8 mouse cellular contexts compared by ENCODE assay signal in the genomic region with DNA sequence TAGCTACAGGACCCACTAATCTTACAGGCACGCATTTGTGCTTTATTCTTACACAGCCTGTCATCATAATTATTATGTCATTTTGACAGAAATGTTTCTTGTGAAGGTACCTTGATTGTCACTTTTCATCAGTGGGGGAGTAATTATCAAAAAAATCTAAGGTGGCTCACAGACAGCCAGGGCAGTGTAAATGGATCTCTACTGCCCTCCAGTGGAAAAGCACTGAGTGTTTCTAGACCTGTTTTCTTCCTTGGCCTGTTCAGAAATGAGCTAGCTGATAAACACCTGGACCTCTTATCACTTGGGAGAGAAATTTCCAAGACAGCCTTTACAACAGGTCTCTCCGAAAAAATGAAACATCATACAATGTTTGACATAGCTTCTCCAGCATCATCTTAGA. TPM values are rescaled to one million over a fixed set of nuclear protein-coding genes. Genes with fewer than 3 reads are reported as not detected.
DNase-seq lines count a peak whose midpoint lies in the region; ATAC-seq and TF ChIP-seq lines count a peak whose summit lies in the region.

No protein-coding gene starts in this region.

- no peak for ATAC-seq in forebrain, embryonic 14.5 days
- ATAC-seq in forebrain, embryonic 13.5 days = no peak
- no peak for ATAC-seq in liver, embryonic 13.5 days (ENCODE audit: low read depth)
- ATAC-seq in liver, embryonic 11.5 days (replicated peaks; ENCODE audit: low FRiP score) = no peak

- no peaks in the 10 kb centered on the region for H3K36me3 ChIP-seq in forebrain, embryonic 14.5 days (ENCODE audit: control insufficient read depth, insufficient read depth, low read length)
- H3K36me3 ChIP-seq in forebrain, embryonic 13.5 days (ENCODE audit: poor library complexity, severe bottlenecking) = no peaks in the 10 kb centered on the region
- H3K36me3 ChIP-seq in liver, embryonic 13.5 days = no peaks in the 10 kb centered on the region
- no peaks in the 10 kb centered on the region for H3K36me3 ChIP-seq in liver, embryonic 11.5 days (ENCODE audit: control insufficient read depth, insufficient read depth, low read length)

- H3K27me3 ChIP-seq in forebrain, embryonic 14.5 days (replicated peaks; ENCODE audit: control insufficient read depth, insufficient read depth, low read length) = no peaks in the 10 kb centered on the region
- H3K27me3 ChIP-seq in forebrain, embryonic 13.5 days = no peaks in the 10 kb centered on the region
- H3K27me3 ChIP-seq in liver, embryonic 13.5 days = no peaks in the 10 kb centered on the region
- H3K27me3 ChIP-seq in liver, embryonic 11.5 days (replicated peaks; ENCODE audit: control insufficient read depth, insufficient read depth, low read length) = no peaks in the 10 kb centered on the region

- peak; percentile 75 for DNase-seq in forebrain, embryonic 14.5 days (ENCODE audit: low spot score)
- DNase-seq in liver, embryonic 13.5 days = peak; percentile 8
- no peak for DNase-seq in liver, embryonic 11.5 days (ENCODE audit: low spot score)
- DNase-seq in brain, embryonic 14.5 days (ENCODE audit: low read depth) = peak; percentile 78
- DNase-seq in lung, adult 2 months = no peak
- no peak for DNase-seq in urinary bladder, postnatal 4 days (ENCODE audit: low spot score in 2 of 2)
- no peak for DNase-seq in adrenal gland, postnatal 25 days

- H3K4me1 ChIP-seq in forebrain, embryonic 14.5 days (ENCODE audit: control insufficient read depth, insufficient read depth, low read length) = peaks cover 24% of the 10 kb centered on the region
- H3K4me1 ChIP-seq in forebrain, embryonic 13.5 days = peaks cover 35% of the 10 kb centered on the region
- H3K4me1 ChIP-seq in liver, embryonic 13.5 days (replicated peaks) = peaks cover 19% of the 10 kb centered on the region
- H3K4me1 ChIP-seq in liver, embryonic 11.5 days (replicated peaks; ENCODE audit: control insufficient read depth, insufficient read depth, low read length) = 0 out of 2 replicates have a peak, but pooled peaks cover 3% of the 10 kb centered on the region
- peaks cover 4% of the 10 kb centered on the region for H3K4me1 ChIP-seq in lung, adult 2 months (ENCODE audit: control insufficient read depth, insufficient read depth, low read length)

- TF ChIP-seq POLR2A in brain, embryonic 14.5 days (IDR thresholded peaks at IDR 0.05; ENCODE audit: borderline replicate concordance, extremely low read depth, insufficient read depth, insufficient read length, poor library complexity, severe bottlenecking) = no peak
- no peak for TF ChIP-seq POLR2A in lung, adult 2 months (IDR thresholded peaks at IDR 0.05; ENCODE audit: borderline replicate concordance, extremely low read depth, low read depth, low read length)

- TF ChIP-seq CTCF in brain, embryonic 14.5 days (IDR thresholded peaks at IDR 0.05; ENCODE audit: borderline replicate concordance, extremely low read depth, insufficient read depth, insufficient read length) = peak; percentile 75; the same call in 1 of the 2 replicates
- peak; percentile 13; the same call in 1 of the 2 replicates for TF ChIP-seq CTCF in lung, adult 2 months (IDR thresholded peaks at IDR 0.05; ENCODE audit: insufficient read depth, low read length)

- H3K9ac ChIP-seq in forebrain, embryonic 14.5 days (ENCODE audit: low read length) = no peak overlapping the region
- H3K9ac ChIP-seq in forebrain, embryonic 13.5 days = no peak overlapping the region
- H3K9ac ChIP-seq in liver, embryonic 13.5 days = no peak overlapping the region
- no peak overlapping the region for H3K9ac ChIP-seq in liver, embryonic 11.5 days (ENCODE audit: low read depth, low read length)

- no peak overlapping the region for H3K27ac ChIP-seq in forebrain, embryonic 14.5 days (ENCODE audit: low read depth, low read length)
- no peak overlapping the region for H3K27ac ChIP-seq in forebrain, embryonic 13.5 days
- no peak overlapping the region for H3K27ac ChIP-seq in liver, embryonic 13.5 days
- no peak overlapping the region for H3K27ac ChIP-seq in liver, embryonic 11.5 days (ENCODE audit: low read depth, low read length)

- H3K4me2 ChIP-seq in forebrain, embryonic 14.5 days (ENCODE audit: low read length) = no peak overlapping the region
- H3K4me2 ChIP-seq in forebrain, embryonic 13.5 days = no peak overlapping the region
- H3K4me2 ChIP-seq in liver, embryonic 13.5 days = no peak overlapping the region
- no peak overlapping the region for H3K4me2 ChIP-seq in liver, embryonic 11.5 days

- WGBS in forebrain, embryonic 14.5 days = 20% methylated on average over 2 of the region's 2 CpGs
- WGBS in forebrain, embryonic 13.5 days = 18% methylated on average over 2 of the region's 2 CpGs
- 44% methylated on average over 2 of the region's 2 CpGs for WGBS in liver, embryonic 13.5 days (ENCODE audit: insufficient replicate concordance)
- WGBS in liver, embryonic 11.5 days = 42% methylated on average over 2 of the region's 2 CpGs
- 55% methylated on average over 2 of the region's 2 CpGs for WGBS in lung, adult 2 months

- H3K9me3 ChIP-seq in forebrain, embryonic 14.5 days (replicated peaks; ENCODE audit: control insufficient read depth, low read length) = no peaks in the 10 kb centered on the region
- H3K9me3 ChIP-seq in forebrain, embryonic 13.5 days (replicated peaks) = no peaks in the 10 kb centered on the region
- no peaks in the 10 kb centered on the region for H3K9me3 ChIP-seq in liver, embryonic 13.5 days (replicated peaks)
- H3K9me3 ChIP-seq in liver, embryonic 11.5 days (ENCODE audit: control insufficient read depth, low read length) = no peaks in the 10 kb centered on the region

- no peak overlapping the region for H3K4me3 ChIP-seq in forebrain, embryonic 14.5 days (ENCODE audit: low read depth, low read length)
- H3K4me3 ChIP-seq in forebrain, embryonic 13.5 days = no peak overlapping the region
- H3K4me3 ChIP-seq in liver, embryonic 13.5 days (replicated peaks) = no peak overlapping the region
- no peak overlapping the region for H3K4me3 ChIP-seq in liver, embryonic 11.5 days (ENCODE audit: low read depth, low read length)
- H3K4me3 ChIP-seq in lung, adult 2 months (replicated peaks; ENCODE audit: extremely low read depth, low read depth, low read length) = no peak overlapping the region

RNA-seq across cellular contexts. Expression of gene Wdr48, which starts 4.0 kb away (rescaled TPM):
- 77.3 TPM in 2 replicates for polyA plus RNA-seq in forebrain, embryonic 14.5 days (2014; fragmentation: Nextera tagmentation; extraction: Ambion mirVana)
- 67.7 and 76.8 TPM in 2 replicates for polyA plus RNA-seq in forebrain, embryonic 13.5 days (2015; fragmentation: Nextera tagmentation; extraction: Ambion mirVana)
- polyA plus RNA-seq in liver, embryonic 13.5 days (2015; fragmentation: Nextera tagmentation; extraction: Ambion mirVana) = 22.8 and 27.8 TPM in 2 replicates
- polyA plus RNA-seq in liver, embryonic 11.5 days (2014; fragmentation: Nextera tagmentation; extraction: Ambion mirVana) = 45.6 and 49.2 TPM in 2 replicates
- polyA plus RNA-seq in brain, embryonic 14.5 days (2012; rRNA removed) = 81.1 and 84.2 TPM in 2 replicates
- 35.9 and 47.3 TPM in 2 replicates for polyA plus RNA-seq in lung, adult 2 months (2012; rRNA removed)
- total RNA-seq in adrenal gland, postnatal 25 days (2021) = 55.2 and 59.1 TPM in 2 replicates

RNA-seq across cellular contexts. Expression of gene Gorasp1, which starts 46.7 kb away (rescaled TPM):
- polyA plus RNA-seq in forebrain, embryonic 14.5 days (2014; fragmentation: Nextera tagmentation; extraction: Ambion mirVana) = 23.7 and 34.1 TPM in 2 replicates
- polyA plus RNA-seq in forebrain, embryonic 13.5 days (2015; fragmentation: Nextera tagmentation; extraction: Ambion mirVana) = 20.0 and 22.9 TPM in 2 replicates
- polyA plus RNA-seq in liver, embryonic 13.5 days (2015; fragmentation: Nextera tagmentation; extraction: Ambion mirVana) = 10.4 and 12.6 TPM in 2 replicates
- polyA plus RNA-seq in liver, embryonic 11.5 days (2014; fragmentation: Nextera tagmentation; extraction: Ambion mirVana) = 24.7 and 25.0 TPM in 2 replicates
- 22.5 and 23.2 TPM in 2 replicates for polyA plus RNA-seq in brain, embryonic 14.5 days (2012; rRNA removed)
- polyA plus RNA-seq in lung, adult 2 months (2012; rRNA removed) = 15.7 and 16.2 TPM in 2 replicates
- total RNA-seq in adrenal gland, postnatal 25 days (2021) = 16.5 and 33.1 TPM in 2 replicates

RNA-seq across cellular contexts. Expression of gene Ttc21a, which starts 46.7 kb away (rescaled TPM):
- 0.29 and 0.74 TPM in 2 replicates for polyA plus RNA-seq in forebrain, embryonic 14.5 days (2014; fragmentation: Nextera tagmentation; extraction: Ambion mirVana)
- 0.32 and 0.54 TPM in 2 replicates for polyA plus RNA-seq in forebrain, embryonic 13.5 days (2015; fragmentation: Nextera tagmentation; extraction: Ambion mirVana)
- polyA plus RNA-seq in liver, embryonic 13.5 days (2015; fragmentation: Nextera tagmentation; extraction: Ambion mirVana) = 0.08 and 0.09 TPM in 2 replicates
- 0.14 TPM in 1 of 2 replicates, not detected in the other for polyA plus RNA-seq in liver, embryonic 11.5 days (2014; fragmentation: Nextera tagmentation; extraction: Ambion mirVana)
- 1.1 and 2.1 TPM in 2 replicates for polyA plus RNA-seq in brain, embryonic 14.5 days (2012; rRNA removed)
- polyA plus RNA-seq in lung, adult 2 months (2012; rRNA removed) = 9.5 and 11.4 TPM in 2 replicates
- 0.15 TPM in 1 of 2 replicates, not detected in the other for total RNA-seq in adrenal gland, postnatal 25 days (2021)

Comparison
In these comparisons a context has a peak if more than half of its experiments do, and no peak if none do; other contexts are left out.
1. DNase-seq: peak in forebrain, embryonic 14.5 days (single experiment), liver, embryonic 13.5 days (single experiment) and brain, embryonic 14.5 days (single experiment); none in liver, embryonic 11.5 days (single experiment), lung, adult 2 months (single experiment), urinary bladder, postnatal 4 days (0 of 2) and adrenal gland, postnatal 25 days (single experiment).